Mouse (Mus musculus) hindbrain, embryonic 11.5 days (tissue): ENCODE measurements around the gene Trim46. TPM values are rescaled to one million over a fixed set of nuclear protein-coding genes. Genes with fewer than 3 reads are reported as not detected.

Experiments used
- ATAC-seq: fragments of 200-750 bp; cut with Nextera tagmentation; 2 replicates; pipeline ENCODE4 v1.8.0; 2017; ENCODE audit warnings: mild to moderate bottlenecking, moderate TSS enrichment, moderate library complexity; ENCODE audit not compliant: low FRiP score
- DNase-seq: peaks from one replicate; pipeline ENCODE4 v3.0.0-alpha.2; 2015; ENCODE audit warnings: low spot score
- H3K27ac ChIP-seq: fragments of 300-500 bp; sonication (generic); 2 replicates; pipeline ENCODE4 v1.5.1; 2014; ENCODE audit warnings: mild to moderate bottlenecking, low read depth, low read length
- H3K27me3 ChIP-seq: fragments of 300-500 bp; sonication (generic); 2 replicates; pipeline ENCODE4 v1.6.1; 2014; ENCODE audit warnings: mild to moderate bottlenecking, low read length, moderate library complexity, mixed read lengths; ENCODE audit not compliant: control insufficient read depth, insufficient read depth
- H3K36me3 ChIP-seq: fragments of 300-500 bp; sonication (generic); 2 replicates; pipeline ENCODE4 v1.6.1; 2014; ENCODE audit warnings: mild to moderate bottlenecking, low read length, moderate library complexity, mixed read lengths; ENCODE audit not compliant: control insufficient read depth, insufficient read depth
- H3K4me1 ChIP-seq: fragments of 300-500 bp; sonication (generic); replicated peaks from 2 replicates; pipeline ENCODE4 v1.6.1; 2014; ENCODE audit warnings: low read length, mixed read lengths; ENCODE audit not compliant: control insufficient read depth, insufficient read depth
- H3K4me2 ChIP-seq: fragments of 300-500 bp; sonication (generic); replicated peaks from 2 replicates; pipeline ENCODE4 v1.6.1; 2014; ENCODE audit warnings: mild to moderate bottlenecking, low read depth, low read length
- H3K4me3 ChIP-seq: fragments of 300-500 bp; sonication (generic); 2 replicates; pipeline ENCODE4 v1.5.1; 2014; ENCODE audit warnings: low read depth, low read length
- H3K9ac ChIP-seq: fragments of 300-500 bp; sonication (generic); 2 replicates; pipeline ENCODE4 v1.6.1; 2014; ENCODE audit warnings: low read depth, low read length
- H3K9me3 ChIP-seq: fragments of 300-500 bp; sonication (generic); 2 replicates; pipeline ENCODE4 v1.6.1; 2016; ENCODE audit warnings: low read length; ENCODE audit not compliant: control insufficient read depth
- WGBS: fragments of 180-500 bp; shearing (Covaris S2); extraction: QIAGEN DNeasy Blood & Tissue Kit; methylation state at CpG from one replicate; pipeline ENCODE4 v1.1.7; 2014; 5-methylcytosine and 5-hydroxymethylcytosine counted together
- polyA plus RNA-seq: library from polyadenylated mRNA; unstranded; fragments of >200 nt; fragmentation: Nextera tagmentation; extraction: Ambion mirVana; gene quantifications from 2 replicates; pipeline ENCODE4 v1.2.1, GENCODE M21; 2014

The Trim46 gene
- polyA plus RNA-seq, 1 experiment from 2014 or later, result 9.7 TPM

DNA sequence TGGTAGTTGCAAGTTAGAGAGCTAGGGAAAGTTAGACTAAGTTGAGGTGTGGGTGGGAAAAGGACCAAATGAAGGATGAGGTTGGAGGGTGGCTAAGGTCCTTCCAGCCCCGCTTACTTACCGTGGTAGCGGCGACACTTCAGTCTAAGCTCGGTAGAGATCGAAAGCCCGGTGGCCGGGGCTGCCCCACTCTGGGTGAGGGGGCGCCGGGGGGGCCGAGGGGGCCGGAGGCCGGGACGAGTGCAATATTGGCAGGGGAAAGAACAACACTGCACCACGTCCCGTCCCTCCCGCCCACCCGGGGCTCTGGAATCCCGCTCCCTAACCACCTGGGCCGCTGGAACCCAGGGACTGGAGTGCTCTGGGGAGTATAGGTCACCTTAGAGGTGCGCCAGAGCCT, 19.2 kb downstream of the Trim46 start, which contains the start of gene Mtx1:
Gene Mtx1, minus strand, starts transcription at position 189 of the 400 bp plus-strand sequence.
- no peak; the same call in 1 of the 2 replicates for ATAC-seq
- H3K4me3 ChIP-seq, result peak within 1 kb of the TSS; percentile 84
- H3K36me3 ChIP-seq, result peaks cover 4% of the 10 kb centered on the region; the same call in 1 of the 2 replicates
- no peaks in the 10 kb centered on the region for H3K9me3 ChIP-seq
- H3K27me3 ChIP-seq, result 0 out of 2 replicates have a peak, but pooled peaks cover 2% of the 10 kb centered on the region
- peak within 1 kb of the TSS; percentile 83 for H3K9ac ChIP-seq
- peak within 1 kb of the TSS; percentile 84 for H3K4me2 ChIP-seq
- no peak for DNase-seq
- H3K27ac ChIP-seq, result peak within 1 kb of the TSS; percentile 84
- peaks cover 18% of the 10 kb centered on the region for H3K4me1 ChIP-seq
- WGBS, result 2% methylated on average over 21 of the region's 21 CpGs

- H3K4me1 ChIP-seq, result peaks cover 18% of the 10 kb centered on the region
- peak overlapping the region; percentile 84 for H3K4me3 ChIP-seq
Observed at GRCm38 (mm10) chr3:89226361-89226760, 19.7 kb downstream of the Trim46 start.

GRCm38 (mm10) chr3:89225918-89226317, 20.2 kb downstream of the Trim46 start:
- ATAC-seq, result peak; percentile 77
- no peaks in the 10 kb centered on the region for H3K9me3 ChIP-seq
- DNase-seq, result peak; percentile 91
- H3K36me3 ChIP-seq, result peaks cover 4% of the 10 kb centered on the region; the same call in 1 of the 2 replicates
- peaks cover 18% of the 10 kb centered on the region for H3K4me1 ChIP-seq
- H3K4me3 ChIP-seq, result peak overlapping the region; percentile 84
- peak overlapping the region; percentile 83 for H3K9ac ChIP-seq
- 27% methylated on average over 4 of the region's 4 CpGs for WGBS
- peak overlapping the region; percentile 84 for H3K4me2 ChIP-seq
- H3K27ac ChIP-seq, result peak overlapping the region; percentile 84
- H3K27me3 ChIP-seq, result 0 out of 2 replicates have a peak, but pooled peaks cover 2% of the 10 kb centered on the region

More at GRCm38 (mm10) chr3:89226361-89226760, 19.7 kb downstream of the Trim46 start:
- peak overlapping the region; percentile 84 for H3K4me2 ChIP-seq
- DNase-seq, result no peak
- 0 out of 2 replicates have a peak, but pooled peaks cover 2% of the 10 kb centered on the region for H3K27me3 ChIP-seq
- ATAC-seq, result no peak; the same call in 1 of the 2 replicates
- peak overlapping the region; percentile 84 for H3K27ac ChIP-seq
- WGBS, result 9% methylated on average over 11 of the region's 11 CpGs
- peak overlapping the region; percentile 83 for H3K9ac ChIP-seq
- H3K36me3 ChIP-seq, result peaks cover 4% of the 10 kb centered on the region; the same call in 1 of the 2 replicates
- H3K9me3 ChIP-seq, result no peaks in the 10 kb centered on the region

GRCm38 (mm10) chr3:89225321-89225815, 20.7 kb downstream of the Trim46 start:
- H3K4me2 ChIP-seq, result peak overlapping the region; percentile 84
- H3K9ac ChIP-seq, result peak overlapping the region; percentile 83
- 0 out of 2 replicates have a peak, but pooled peaks cover 2% of the 10 kb centered on the region for H3K27me3 ChIP-seq
- H3K4me1 ChIP-seq, result peaks cover 18% of the 10 kb centered on the region
- H3K4me3 ChIP-seq, result peak overlapping the region; percentile 84
- ATAC-seq, result no peak
- DNase-seq, result no peak
- H3K36me3 ChIP-seq, result peaks cover 4% of the 10 kb centered on the region; the same call in 1 of the 2 replicates
- H3K9me3 ChIP-seq, result no peaks in the 10 kb centered on the region
- peak overlapping the region; percentile 84 for H3K27ac ChIP-seq
- WGBS, result 18% methylated on average over 12 of the region's 12 CpGs

GRCm38 (mm10) chr3:89224796-89225195, 21.3 kb downstream of the Trim46 start:
- peaks cover 4% of the 10 kb centered on the region; the same call in 1 of the 2 replicates for H3K36me3 ChIP-seq
- 46% methylated on average over 11 of the region's 11 CpGs for WGBS
- H3K9ac ChIP-seq, result peak overlapping the region; percentile 83
- peak overlapping the region; percentile 84 for H3K4me3 ChIP-seq
- H3K9me3 ChIP-seq, result no peaks in the 10 kb centered on the region
- peak overlapping the region; percentile 84 for H3K27ac ChIP-seq
- H3K27me3 ChIP-seq, result 0 out of 2 replicates have a peak, but pooled peaks cover 2% of the 10 kb centered on the region
- peak overlapping the region; percentile 84 for H3K4me2 ChIP-seq
- peaks cover 18% of the 10 kb centered on the region for H3K4me1 ChIP-seq
- DNase-seq, result peak; percentile 34
- ATAC-seq, result no peak

- 69% methylated on average over 5 of the region's 5 CpGs for WGBS
- H3K27me3 ChIP-seq, result 0 out of 2 replicates have a peak, but pooled peaks cover 2% of the 10 kb centered on the region
- no peaks in the 10 kb centered on the region for H3K9me3 ChIP-seq
- H3K27ac ChIP-seq, result no peak overlapping the region
- H3K9ac ChIP-seq, result no peak overlapping the region
- ATAC-seq, result no peak
- peaks cover 4% of the 10 kb centered on the region; the same call in 1 of the 2 replicates for H3K36me3 ChIP-seq
- H3K4me1 ChIP-seq, result peaks cover 15% of the 10 kb centered on the region
- no peak overlapping the region for H3K4me2 ChIP-seq
- DNase-seq, result no peak
- H3K4me3 ChIP-seq, result no peak overlapping the region
Observed at GRCm38 (mm10) chr3:89221167-89221566, 24.9 kb downstream of the Trim46 start.

DNA sequence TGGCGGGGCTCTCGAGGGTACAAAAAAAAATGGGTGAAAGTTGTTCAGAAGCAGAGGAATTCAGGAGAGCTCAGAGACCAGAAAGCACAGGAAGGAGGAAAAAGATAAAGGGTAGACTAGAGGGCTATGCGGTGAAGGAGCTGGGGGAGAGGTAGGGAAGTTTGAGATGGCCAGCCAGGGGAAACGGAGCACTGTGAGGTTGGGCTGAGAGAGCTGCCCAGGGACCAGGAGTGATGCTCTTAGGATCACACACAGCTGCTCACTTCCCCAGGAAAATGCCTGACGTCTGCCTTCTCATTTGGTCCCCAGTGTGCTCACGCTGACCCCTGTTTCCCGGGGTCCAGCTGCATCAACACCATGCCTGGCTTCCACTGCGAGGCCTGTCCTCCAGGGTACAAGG, 26.6 kb downstream of the Trim46 start:
- ATAC-seq, result no peak
- Histone ChIP-seq H3K9ac (no peak overlapping the region), H3K36me3 (peaks cover 4% of the 10 kb centered on the region; the same call in 1 of the 2 replicates), H3K27ac (0 out of 2 replicates have a peak overlapping the region, but pooled peaks have one; percentile 1), H3K27me3 (no peaks in the 10 kb centered on the region), H3K9me3 (no peaks in the 10 kb centered on the region), H3K4me3 (no peak overlapping the region), H3K4me1 (peaks cover 13% of the 10 kb centered on the region), H3K4me2 (no peak overlapping the region)
- 37% methylated on average over 8 of the region's 8 CpGs for WGBS
- DNase-seq, result no peak

GRCm38 (mm10) chr3:89218271-89218670, 27.8 kb downstream of the Trim46 start:
- H3K27ac ChIP-seq, result no peak overlapping the region
- H3K4me2 ChIP-seq, result no peak overlapping the region
- DNase-seq, result no peak
- H3K36me3 ChIP-seq, result no peaks in the 10 kb centered on the region; the same call in 1 of the 2 replicates
- no peak overlapping the region for H3K9ac ChIP-seq
- no peaks in the 10 kb centered on the region for H3K27me3 ChIP-seq
- H3K4me3 ChIP-seq, result no peak overlapping the region
- ATAC-seq, result no peak
- peaks cover 3% of the 10 kb centered on the region; the same call in 1 of the 2 replicates for H3K4me1 ChIP-seq
- no peaks in the 10 kb centered on the region for H3K9me3 ChIP-seq
- 100% methylated on average over 1 of the region's 1 CpGs for WGBS
